Mouse (Mus musculus): Measurements from ENCODE around the gene Nlrp10. TPM values are rescaled to one million over a fixed set of nuclear protein-coding genes. Genes with fewer than 3 reads are reported as not detected.

Gene Nlrp10
- polyA plus RNA-seq, 1 experiment = 0.04 TPM

DNA sequence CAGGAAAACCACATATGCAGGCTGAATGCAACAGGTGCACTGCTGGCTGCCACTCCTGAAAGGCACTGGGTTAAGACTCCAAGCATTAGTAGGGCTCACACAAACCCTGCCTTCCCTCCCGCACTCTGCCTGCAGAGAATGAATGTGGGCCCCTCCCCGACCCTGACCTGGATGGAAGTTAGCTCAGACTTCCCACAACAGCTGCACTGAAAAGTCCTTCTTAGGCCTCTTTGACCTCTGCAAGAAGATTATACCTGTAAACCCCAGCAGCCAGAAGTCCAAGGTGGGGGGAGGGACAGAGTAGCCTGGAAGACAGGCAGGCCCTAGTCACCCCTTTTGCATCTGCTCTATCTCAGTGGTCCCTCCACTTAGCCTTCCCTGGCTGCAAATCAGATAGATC lies 19.3 kb upstream of the Nlrp10 start:
- Histone ChIP-seq H3K36me3 (replicated peaks; ENCODE audit: low read length) (peaks cover 21% of the 10 kb centered on the region), H3K9me3 (no peaks in the 10 kb centered on the region)
- TF ChIP-seq GATA1 (IDR thresholded peaks at IDR 0.05; ENCODE audit: borderline replicate concordance, low read length) = no peak
- TF ChIP-seq FLI1 (IDR thresholded peaks at IDR 0.05; ENCODE audit: low read length) = no peak

GRCm38 (mm10) chr7:108948611-108949010 lies 18.6 kb upstream of the Nlrp10 start:
- H3K4me1 ChIP-seq = peaks cover 31% of the 10 kb centered on the region
- H3K36me3 ChIP-seq (replicated peaks; ENCODE audit: low read length) = peaks cover 28% of the 10 kb centered on the region
- no peak overlapping the region for H3K4me3 ChIP-seq (replicated peaks)
- H3K27me3 ChIP-seq (replicated peaks) = peaks cover 46% of the 10 kb centered on the region
- no peaks in the 10 kb centered on the region for H3K9me3 ChIP-seq
- TF ChIP-seq GATA1 (IDR thresholded peaks at IDR 0.05; ENCODE audit: borderline replicate concordance, low read length) (no peak), FLI1 (IDR thresholded peaks at IDR 0.05; ENCODE audit: low read length) (no peak)

More for the DNA sequence above, 19.3 kb upstream of the Nlrp10 start:
- no peak overlapping the region for H3K4me3 ChIP-seq (replicated peaks)
- H3K4me1 ChIP-seq = peaks cover 34% of the 10 kb centered on the region
- peaks cover 49% of the 10 kb centered on the region for H3K27me3 ChIP-seq (replicated peaks)

DNA sequence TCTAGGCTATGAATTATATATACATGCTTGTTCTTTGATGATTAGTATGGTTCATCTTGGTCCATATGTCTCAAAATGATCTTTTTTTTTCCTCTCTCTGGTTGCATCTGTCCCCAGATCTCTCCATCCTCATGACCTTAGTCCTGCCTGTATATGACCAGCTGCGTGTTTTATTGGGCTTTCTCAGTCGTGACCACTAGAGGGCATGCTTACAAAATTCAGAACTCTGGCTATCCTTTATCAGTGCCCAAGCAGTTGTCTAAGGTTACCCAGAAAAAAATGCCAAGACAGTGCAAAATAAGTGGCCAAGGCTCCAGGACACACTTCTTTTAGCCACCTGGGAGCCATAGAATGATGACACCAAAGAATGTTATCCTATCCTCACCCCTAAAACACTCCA lies 14.0 kb upstream of the Nlrp10 start:
- Histone ChIP-seq H3K9me3 (no peaks in the 10 kb centered on the region), H3K36me3 (replicated peaks; ENCODE audit: low read length) (peaks cover 74% of the 10 kb centered on the region), H3K4me3 (replicated peaks) (no peak overlapping the region), H3K27me3 (replicated peaks) (peaks cover 3% of the 10 kb centered on the region), H3K4me1 (peaks cover 18% of the 10 kb centered on the region)
- TF ChIP-seq FLI1 (IDR thresholded peaks at IDR 0.05; ENCODE audit: low read length) = no peak
- no peak for TF ChIP-seq GATA1 (IDR thresholded peaks at IDR 0.05; ENCODE audit: borderline replicate concordance, low read length)

GRCm38 (mm10) chr7:108941466-108941865 lies 11.5 kb upstream of the Nlrp10 start:
- Histone ChIP-seq H3K36me3 (replicated peaks; ENCODE audit: low read length) (peaks cover 95% of the 10 kb centered on the region), H3K4me3 (replicated peaks) (no peak overlapping the region), H3K4me1 (peaks cover 8% of the 10 kb centered on the region), H3K9me3 (0 out of 2 replicates have a peak, but pooled peaks cover 3% of the 10 kb centered on the region), H3K27me3 (replicated peaks) (no peaks in the 10 kb centered on the region)
- no peak for TF ChIP-seq FLI1 (IDR thresholded peaks at IDR 0.05; ENCODE audit: low read length)

- Histone ChIP-seq H3K36me3 (replicated peaks; ENCODE audit: low read length) (peaks cover 63% of the 10 kb centered on the region), H3K9me3 (0 out of 2 replicates have a peak, but pooled peaks cover 5% of the 10 kb centered on the region), H3K4me1 (peaks cover 23% of the 10 kb centered on the region), H3K4me3 (replicated peaks) (no peak overlapping the region), H3K27me3 (replicated peaks) (no peaks in the 10 kb centered on the region)
- TF ChIP-seq GATA1 (IDR thresholded peaks at IDR 0.05; ENCODE audit: borderline replicate concordance, low read length) = no peak
These were observed 6.6 kb upstream of the Nlrp10 start for GRCm38 (mm10) chr7:108936591-108936990.

DNA sequence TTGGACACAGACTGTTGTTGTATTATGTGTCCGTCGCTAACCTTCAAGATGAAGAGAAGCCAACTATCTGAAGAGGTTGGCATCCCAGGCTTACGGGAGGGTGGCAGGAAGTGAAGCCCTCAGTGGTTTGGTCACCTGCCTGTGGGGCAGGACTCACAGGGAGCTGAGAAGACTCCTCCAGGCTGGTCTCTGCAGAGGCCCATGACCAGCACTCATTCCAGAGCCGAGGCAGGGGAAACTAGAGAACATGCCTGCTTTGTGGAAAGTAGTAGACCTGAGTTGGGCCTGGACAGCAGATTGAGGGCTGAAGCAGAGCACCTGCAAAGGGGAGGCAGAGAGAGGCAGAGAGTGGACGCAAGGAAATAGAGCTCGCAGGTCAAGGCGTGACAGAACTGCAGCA lies 5.4 kb upstream of the Nlrp10 start:
- H3K27me3 ChIP-seq (replicated peaks) = no peaks in the 10 kb centered on the region
- TF ChIP-seq GATA1 (IDR thresholded peaks at IDR 0.05; ENCODE audit: borderline replicate concordance, low read length) = no peak
- TF ChIP-seq FLI1 (IDR thresholded peaks at IDR 0.05; ENCODE audit: low read length) = no peak
- H3K36me3 ChIP-seq (replicated peaks; ENCODE audit: low read length) = peaks cover 51% of the 10 kb centered on the region
- peak overlapping the region; percentile 98 for H3K4me3 ChIP-seq (replicated peaks)
- peaks cover 23% of the 10 kb centered on the region for H3K4me1 ChIP-seq
- H3K9me3 ChIP-seq = 0 out of 2 replicates have a peak, but pooled peaks cover 5% of the 10 kb centered on the region

DNA sequence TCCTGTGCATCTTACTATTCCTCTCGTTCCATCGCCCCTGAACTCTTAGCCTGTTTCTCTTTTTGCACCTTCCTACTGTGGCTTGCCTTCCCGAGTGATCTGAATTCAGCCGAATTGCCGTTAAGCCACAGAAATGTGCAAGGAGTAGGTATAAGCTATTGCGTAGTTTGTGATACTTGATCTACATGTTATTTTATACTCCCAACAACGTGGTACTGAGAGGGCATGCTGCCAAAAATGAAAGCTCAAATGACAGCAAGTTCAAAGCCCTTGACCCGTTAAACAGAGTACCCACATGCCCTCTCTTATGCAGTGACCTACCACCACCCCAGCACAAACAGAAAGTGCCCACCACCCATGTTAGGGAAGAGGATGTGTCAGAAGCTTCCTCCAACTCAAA lies 4.9 kb upstream of the Nlrp10 start:
- Histone ChIP-seq H3K36me3 (replicated peaks; ENCODE audit: low read length) (peaks cover 45% of the 10 kb centered on the region), H3K9me3 (0 out of 2 replicates have a peak, but pooled peaks cover 5% of the 10 kb centered on the region), H3K27me3 (replicated peaks) (no peaks in the 10 kb centered on the region), H3K4me1 (peaks cover 26% of the 10 kb centered on the region), H3K4me3 (replicated peaks) (peak overlapping the region; percentile 98)
- no peak for TF ChIP-seq GATA1 (IDR thresholded peaks at IDR 0.05; ENCODE audit: borderline replicate concordance, low read length)
- TF ChIP-seq FLI1 (IDR thresholded peaks at IDR 0.05; ENCODE audit: low read length) = no peak

- TF ChIP-seq FLI1 (IDR thresholded peaks at IDR 0.05; ENCODE audit: low read length) (no peak), GATA1 (IDR thresholded peaks at IDR 0.05; ENCODE audit: borderline replicate concordance, low read length) (no peak)
- Histone ChIP-seq H3K27me3 (replicated peaks) (no peaks in the 10 kb centered on the region), H3K36me3 (replicated peaks; ENCODE audit: low read length) (peaks cover 38% of the 10 kb centered on the region), H3K4me3 (replicated peaks) (peak within 1 kb of the TSS; percentile 98), H3K4me1 (peaks cover 32% of the 10 kb centered on the region), H3K9me3 (0 out of 2 replicates have a peak, but pooled peaks cover 5% of the 10 kb centered on the region)
These were observed 4.1 kb upstream of the Nlrp10 start, which contains the start of gene Eif3f for GRCm38 (mm10) chr7:108933794-108934731. Eif3f (plus strand) TSS chr7:108934417.

- H3K4me3 ChIP-seq (replicated peaks) = no peak overlapping the region
- no peaks in the 10 kb centered on the region for H3K9me3 ChIP-seq
- no peaks in the 10 kb centered on the region for H3K36me3 ChIP-seq (replicated peaks; ENCODE audit: low read length)
- no peaks in the 10 kb centered on the region for H3K27me3 ChIP-seq (replicated peaks)
- no peak for TF ChIP-seq GATA1 (IDR thresholded peaks at IDR 0.05; ENCODE audit: borderline replicate concordance, low read length)
- TF ChIP-seq FLI1 (IDR thresholded peaks at IDR 0.05; ENCODE audit: low read length) = no peak
- peaks cover 24% of the 10 kb centered on the region for H3K4me1 ChIP-seq
These were observed 1.4 kb downstream of the Nlrp10 start for GRCm38 (mm10) chr7:108928280-108929188.

All from megakaryocyte, embryonic 14.5 days (primary cell).